Mouse (Mus musculus) urinary bladder, postnatal 14 days (tissue): ENCODE data around the gene Tor1aip2.
A peak's percentile ranks its signal among the peaks of the same experiment; 100 is the strongest.

Experiments
- DNase-seq: peaks from one replicate; pipeline ENCODE4 v3.0.0; 2021; ENCODE audit warnings: low spot score

Tor1aip2 gene

GRCm38 (mm10) chr1:156041451-156042241 is 6.4 kb downstream of the Tor1aip2 start:
- no peak for DNase-seq

- DNase-seq = no peak
Observed at GRCm38 (mm10) chr1:156042481-156042880, 7.3 kb downstream of the Tor1aip2 start.

GRCm38 (mm10) chr1:156043027-156043426 is 7.8 kb downstream of the Tor1aip2 start:
- DNase-seq = peak; percentile 58

- DNase-seq = peak; percentile 29
Observed at GRCm38 (mm10) chr1:156044211-156044611, 9.0 kb downstream of the Tor1aip2 start.

- DNase-seq = no peak
Observed at GRCm38 (mm10) chr1:156046688-156047087, 11.5 kb downstream of the Tor1aip2 start.

GRCm38 (mm10) chr1:156058207-156058606 is 23.0 kb downstream of the Tor1aip2 start:
- no peak for DNase-seq

GRCm38 (mm10) chr1:156062193-156062592 is 27.0 kb downstream of the Tor1aip2 start:
- DNase-seq = no peak

- no peak for DNase-seq
Observed at GRCm38 (mm10) chr1:156066133-156066532, 30.9 kb downstream of the Tor1aip2 start.

GRCm38 (mm10) chr1:156070106-156070505 is 34.9 kb downstream of the Tor1aip2 start:
- no peak for DNase-seq

- DNase-seq = no peak
Observed at GRCm38 (mm10) chr1:156073169-156073821, 38.1 kb downstream of the Tor1aip2 start.

- no peak for DNase-seq
Observed at GRCm38 (mm10) chr1:156074575-156074974, 39.4 kb downstream of the Tor1aip2 start.

- no peak for DNase-seq
Observed at GRCm38 (mm10) chr1:156076474-156076873, 41.3 kb downstream of the Tor1aip2 start.

GRCm38 (mm10) chr1:156077655-156078054 is 42.5 kb downstream of the Tor1aip2 start:
- no peak for DNase-seq

- DNase-seq = no peak
Observed at GRCm38 (mm10) chr1:156084603-156085002, 49.4 kb downstream of the Tor1aip2 start.

- no peak for DNase-seq
Observed at GRCm38 (mm10) chr1:156085770-156086169, 50.6 kb downstream of the Tor1aip2 start.

- DNase-seq = no peak
Observed at GRCm38 (mm10) chr1:156087586-156087985, 52.4 kb downstream of the Tor1aip2 start.

- no peak for DNase-seq
Observed at GRCm38 (mm10) chr1:156089561-156089960, 54.4 kb downstream of the Tor1aip2 start.

- DNase-seq = no peak
Observed at GRCm38 (mm10) chr1:156090042-156090441, 54.8 kb downstream of the Tor1aip2 start.

GRCm38 (mm10) chr1:156091811-156092210 is 56.6 kb downstream of the Tor1aip2 start:
- DNase-seq = no peak

- no peak for DNase-seq
Observed at GRCm38 (mm10) chr1:156103763-156104162, 68.6 kb downstream of the Tor1aip2 start.

GRCm38 (mm10) chr1:156105381-156105780 is 70.2 kb downstream of the Tor1aip2 start:
- DNase-seq = no peak

GRCm38 (mm10) chr1:156107424-156107823 is 72.2 kb downstream of the Tor1aip2 start:
- DNase-seq = no peak

GRCm38 (mm10) chr1:156108400-156108799 is 73.2 kb downstream of the Tor1aip2 start:
- no peak for DNase-seq
